Mouse (Mus musculus) liver, embryonic 14.5 days (tissue): ENCODE measurements around the gene Pi4ka. TPM values are rescaled to one million over a fixed set of nuclear protein-coding genes. Genes with fewer than 3 reads are reported as not detected.
A peak's percentile ranks its signal among the peaks of the same experiment; 100 is the strongest.

Experiments
- ATAC-seq: fragments of 200-750 bp; cut with Nextera tagmentation; 2 replicates; pipeline ENCODE4 v1.8.0; 2017; ENCODE audit warnings: moderate number of reproducible peaks, mild to moderate bottlenecking, moderate library complexity; ENCODE audit not compliant: insufficient read depth
- DNase-seq, 3 experiments: peaks; one replicate each; pipeline ENCODE4 v3.0.0-alpha.2; 2012 to 2013; ENCODE audit warnings: low read depth in 3 of 3, low spot score in 3 of 3
- H3K27ac ChIP-seq: fragments of 300-500 bp; sonication (generic); 2 replicates; pipeline ENCODE4 v1.5.1; 2014; ENCODE audit warnings: moderate library complexity, mild to moderate bottlenecking, control low read depth, inconsistent platforms
- H3K27me3 ChIP-seq: fragments of 300-500 bp; sonication (generic); 2 replicates; pipeline ENCODE4 v1.6.1; 2014; ENCODE audit warnings: mild to moderate bottlenecking, low read length, moderate library complexity; ENCODE audit not compliant: control insufficient read depth, insufficient read depth
- H3K36me3 ChIP-seq: fragments of 300-500 bp; sonication (generic); replicated peaks from 2 replicates; pipeline ENCODE4 v1.6.1; 2014; ENCODE audit warnings: low read depth; ENCODE audit not compliant: control insufficient read depth, insufficient read depth
- H3K4me1 ChIP-seq, 2 experiments: fragments of 200-500 bp in 1 of 2; fragments of 300-500 bp in 1 of 2; sonication (generic) in 1 of 2; replicated peaks; 2 replicates each; pipeline ENCODE4 v1.6.1; 2012 to 2014; ENCODE audit warnings: antibody characterized with exemption in 1 of 2, inconsistent platforms in 1 of 2, low read length in 1 of 2; ENCODE audit not compliant: control insufficient read depth in 2 of 2, insufficient read depth in 2 of 2
- H3K4me2 ChIP-seq: fragments of 300-500 bp; sonication (generic); 2 replicates; pipeline ENCODE4 v1.6.1; 2014; ENCODE audit warnings: low read depth, mild to moderate bottlenecking, control low read depth, moderate library complexity
- H3K4me3 ChIP-seq, 2 experiments: fragments of 200-500 bp in 1 of 2; fragments of 300-500 bp in 1 of 2; sonication (generic) in 1 of 2; 2 replicates each; pipeline ENCODE4 v1.5.1; 2012 to 2014; ENCODE audit warnings: low read depth in 2 of 2, low read length in 2 of 2, mild to moderate bottlenecking in 2 of 2, control low read depth in 1 of 2, inconsistent platforms in 1 of 2, moderate library complexity in 1 of 2; ENCODE audit not compliant: insufficient read depth in 1 of 2
- H3K9ac ChIP-seq: fragments of 300-500 bp; sonication (generic); replicated peaks from 2 replicates; pipeline ENCODE4 v1.6.1; 2014; ENCODE audit warnings: mild to moderate bottlenecking, control low read depth, moderate library complexity
- H3K9me3 ChIP-seq: fragments of 300-500 bp; sonication (generic); 2 replicates; pipeline ENCODE4 v1.6.1; 2016; ENCODE audit warnings: low read length, mixed read lengths; ENCODE audit not compliant: control insufficient read depth
- CTCF ChIP-seq: IDR thresholded peaks from 2 replicates; pipeline ENCODE4 v1.5.1; 2016; ENCODE audit warnings: antibody characterized with exemption, low read depth, control low read depth
- EP300 ChIP-seq: IDR thresholded peaks from 2 replicates; pipeline ENCODE4 v1.6.1; 2016; ENCODE audit warnings: antibody characterized with exemption, low read depth
- WGBS: fragments of 180-500 bp; shearing (Covaris S2); extraction: QIAGEN DNeasy Blood & Tissue Kit; methylation state at CpG from one replicate; pipeline ENCODE4 v1.1.7; 2014; ENCODE audit not compliant: insufficient replicate concordance; 5-methylcytosine and 5-hydroxymethylcytosine counted together
- polyA plus RNA-seq, 2 experiments: library from polyadenylated mRNA; depleted of rRNA in 1 of 2; stranded (reverse) in 1 of 2; unstranded in 1 of 2; fragments of >200 nt; fragmentation: Nextera tagmentation in 1 of 2; extraction: Ambion mirVana in 1 of 2; gene quantifications; 2 replicates each; pipeline versions ENCODE4 v1.2.1 to v1.2.3; 2012 to 2014

Pi4ka gene
- polyA plus RNA-seq, 2 experiments: 13.7 to 19.0 TPM

- 85% methylated on average over 7 of the region's 7 CpGs for WGBS
- no peak overlapping the region for H3K4me3 ChIP-seq
- no peak overlapping the region for H3K4me2 ChIP-seq
- no peaks in the 10 kb centered on the region for H3K9me3 ChIP-seq
- no peak for DNase-seq
- H3K36me3 ChIP-seq: peaks cover 4% of the 10 kb centered on the region
- peaks cover 0 to 9% of the 10 kb centered on the region in 2 experiments; a peak in 3 of 4 replicates for H3K4me1 ChIP-seq
- TF ChIP-seq CTCF (no peak), EP300 (no peak)
- no peak for ATAC-seq
- H3K27me3 ChIP-seq: no peaks in the 10 kb centered on the region
- H3K9ac ChIP-seq: no peak overlapping the region
- H3K27ac ChIP-seq: no peak overlapping the region
Measured at GRCm38 (mm10) chr16:17339701-17340100, 66.4 kb downstream of the Pi4ka start.

- ATAC-seq: no peak
Measured at GRCm38 (mm10) chr16:17336089-17336488, 70.0 kb downstream of the Pi4ka start.

GRCm38 (mm10) chr16:17334574-17334973 is 71.5 kb downstream of the Pi4ka start:
- H3K9me3 ChIP-seq: no peaks in the 10 kb centered on the region
- H3K4me3 ChIP-seq: no peak overlapping the region
- peaks cover 2% of the 10 kb centered on the region for H3K36me3 ChIP-seq
- no peak overlapping the region for H3K27ac ChIP-seq
- no peaks in the 10 kb centered on the region for H3K27me3 ChIP-seq
- DNase-seq (no peak), ATAC-seq (no peak)
- H3K4me2 ChIP-seq: peak overlapping the region; percentile 23
- H3K9ac ChIP-seq: no peak overlapping the region; the same call in 1 of the 2 replicates
- H3K4me1 ChIP-seq: no peaks in the 10 kb centered on the region
- TF ChIP-seq EP300: no peak
- TF ChIP-seq CTCF: no peak

More at GRCm38 (mm10) chr16:17336089-17336488, 70.0 kb downstream of the Pi4ka start:
- peaks cover 4% of the 10 kb centered on the region for H3K36me3 ChIP-seq
- no peaks in the 10 kb centered on the region; a peak in 1 of 4 replicates for H3K4me1 ChIP-seq
- no peaks in the 10 kb centered on the region for H3K9me3 ChIP-seq
- 54% methylated on average over 1 of the region's 1 CpGs for WGBS
- no peak overlapping the region for H3K9ac ChIP-seq
- DNase-seq: no peak
- no peak overlapping the region for H3K4me3 ChIP-seq
- H3K4me2 ChIP-seq: no peak overlapping the region
- H3K27me3 ChIP-seq: no peaks in the 10 kb centered on the region
- TF ChIP-seq CTCF (no peak), EP300 (no peak)
- H3K27ac ChIP-seq: no peak overlapping the region

GRCm38 (mm10) chr16:17331855-17332254 is 74.3 kb downstream of the Pi4ka start:
- Histone ChIP-seq H3K36me3 (no peaks in the 10 kb centered on the region; the same call in 1 of the 2 replicates), H3K4me2 (peak overlapping the region; percentile 9; the same call in 1 of the 2 replicates), H3K9ac (no peak overlapping the region), H3K27ac (no peak overlapping the region), H3K4me3 (peak overlapping the region; percentile 12 to 74; a peak in 3 of 4 replicates), H3K9me3 (no peaks in the 10 kb centered on the region), H3K27me3 (no peaks in the 10 kb centered on the region), H3K4me1 (no peaks in the 10 kb centered on the region)
- TF ChIP-seq EP300 (no peak), CTCF (no peak)
- 73% methylated on average over 5 of the region's 5 CpGs for WGBS
- DNase-seq (no peak), ATAC-seq (no peak)

- Histone ChIP-seq H3K4me2 (peak within 1 kb of the TSS; percentile 33; the same call in 1 of the 2 replicates), H3K27me3 (no peaks in the 10 kb centered on the region), H3K36me3 (no peaks in the 10 kb centered on the region), H3K9me3 (no peaks in the 10 kb centered on the region), H3K4me3 (peak within 1 kb of the TSS; percentile 12 to 74; a peak in 3 of 4 replicates), H3K27ac (no peak within 1 kb of the TSS), H3K4me1 (no peaks in the 10 kb centered on the region), H3K9ac (no peak within 1 kb of the TSS)
- TF ChIP-seq EP300: no peak
- no peak for TF ChIP-seq CTCF
- peak; percentile 37; the same call in 1 of the 2 replicates for ATAC-seq
- 44% methylated on average over 2 of the region's 2 CpGs for WGBS
- peak in 1 of 3 experiments; percentile 13 for DNase-seq
Measured at GRCm38 (mm10) chr16:17331116-17331515, 75.0 kb downstream of the Pi4ka start, which contains the start of gene Serpind1. TSS of gene Serpind1 (plus strand) at chr16:17331371.
